Mouse (Mus musculus): ENCODE measurements around the gene Golga1.

Golga1 gene

GRCm38 (mm10) chr2:39005574-39006079 is 59.7 kb downstream of the Golga1 start, which contains the start of gene Rpl35:
TSS of gene Rpl35 (minus strand) at chr2:39005624.
- DNase-seq = no peak

- peak; percentile 93 for DNase-seq
These were observed 60.4 kb downstream of the Golga1 start, which contains the start of gene Arpc5l for GRCm38 (mm10) chr2:39004880-39005435. TSS of gene Arpc5l (plus strand) at chr2:39005348.

- no peak for DNase-seq
These were observed 61.0 kb downstream of the Golga1 start for GRCm38 (mm10) chr2:39004372-39004771.

- no peak for DNase-seq
These were observed 61.8 kb downstream of the Golga1 start for GRCm38 (mm10) chr2:39003512-39003911.

GRCm38 (mm10) chr2:39003106-39003505 is 62.2 kb downstream of the Golga1 start:
- DNase-seq = no peak

GRCm38 (mm10) chr2:39001866-39002265 is 63.5 kb downstream of the Golga1 start:
- no peak for DNase-seq

GRCm38 (mm10) chr2:39000587-39000919 is 64.8 kb downstream of the Golga1 start:
- no peak for DNase-seq

- no peak for DNase-seq
These were observed 65.3 kb downstream of the Golga1 start for GRCm38 (mm10) chr2:38999910-39000586.

GRCm38 (mm10) chr2:38999381-38999780 is 66.0 kb downstream of the Golga1 start:
- DNase-seq = no peak

- DNase-seq = peak; percentile 89
These were observed 67.7 kb downstream of the Golga1 start, which contains the start of gene Wdr38 for GRCm38 (mm10) chr2:38997386-38998374. TSS of gene Wdr38 (plus strand) at chr2:38997476.

GRCm38 (mm10) chr2:38992452-38992851 is 72.9 kb downstream of the Golga1 start:
- no peak for DNase-seq

- DNase-seq = no peak
These were observed 73.3 kb downstream of the Golga1 start for GRCm38 (mm10) chr2:38992004-38992403.

- no peak for DNase-seq
These were observed 76.4 kb downstream of the Golga1 start for GRCm38 (mm10) chr2:38988929-38989328.

- DNase-seq = no peak
These were observed 77.4 kb downstream of the Golga1 start for GRCm38 (mm10) chr2:38987803-38988510.

- no peak for DNase-seq
These were observed 78.0 kb downstream of the Golga1 start for GRCm38 (mm10) chr2:38987371-38987770.

GRCm38 (mm10) chr2:38986580-38986979 is 78.8 kb downstream of the Golga1 start:
- no peak for DNase-seq

GRCm38 (mm10) chr2:38983456-38983855 is 81.9 kb downstream of the Golga1 start:
- no peak for DNase-seq

- no peak for DNase-seq
These were observed 87.5 kb downstream of the Golga1 start for GRCm38 (mm10) chr2:38977837-38978236.

- no peak for DNase-seq
These were observed 89.2 kb downstream of the Golga1 start for GRCm38 (mm10) chr2:38975941-38976805.

- no peak for DNase-seq
These were observed 90.2 kb downstream of the Golga1 start for GRCm38 (mm10) chr2:38975181-38975580.

GRCm38 (mm10) chr2:38974171-38974570 is 91.2 kb downstream of the Golga1 start:
- no peak for DNase-seq

- DNase-seq = no peak
These were observed 91.6 kb downstream of the Golga1 start for GRCm38 (mm10) chr2:38973701-38974100.

All from layer of hippocampus, adult 9-11 months (tissue).